Mouse (Mus musculus) c-Kit-positive CD71-negative TER-119-negative erythroid progenitor cells, embryonic 14.5 days (primary cell): ENCODE measurements around the gene Mtap.

Source experiments
- DNase-seq: peaks from one replicate; pipeline ENCODE4 v3.0.0-alpha.2; 2013; ENCODE audit warnings: low read depth

Gene Mtap

DNA sequence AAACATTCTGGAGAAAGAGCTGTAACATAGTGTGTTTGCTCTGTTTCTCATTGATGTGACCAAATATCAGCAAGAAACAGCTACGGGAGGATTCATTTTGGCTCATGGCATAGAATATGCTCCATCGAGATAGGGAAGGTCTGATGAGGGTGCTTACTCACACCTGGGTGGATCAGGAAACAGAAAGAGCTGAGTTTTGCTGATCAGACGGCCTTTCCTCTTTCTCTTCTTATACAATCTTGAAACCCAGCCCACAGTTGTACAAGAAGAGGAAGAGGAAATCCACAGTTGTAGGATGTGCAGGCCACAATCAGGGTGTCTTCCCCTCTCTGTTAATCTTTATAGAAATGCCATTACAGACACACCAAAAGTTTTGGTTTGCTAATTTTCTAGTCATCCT, 75.3 kb downstream of the Mtap start:
- peak; percentile 26 for DNase-seq
